Mouse (Mus musculus): ENCODE measurements around the gene Il20ra. TPM values are rescaled to one million over a fixed set of nuclear protein-coding genes. Genes with fewer than 3 reads are reported as not detected.
"Not testable (repeated sequence)": the region's sequence is repeated elsewhere in the genome, so short reads cannot be mapped to it uniquely, and the experiment has no call there.

The Il20ra gene
- polyA plus RNA-seq, 1 experiment from 2014 or later: 0.06 TPM

GRCm38 (mm10) chr10:19708277-19709070 is 3.9 kb upstream of the Il20ra start:
- Histone ChIP-seq H3K36me3 (replicated peaks) (no peaks in the 10 kb centered on the region), H3K27ac (no peak overlapping the region), H3K9me3 (no peaks in the 10 kb centered on the region), H3K4me3 (no peak overlapping the region), H3K27me3 (ENCODE audit: poor library complexity, severe bottlenecking) (peaks cover 33% of the 10 kb centered on the region), H3K4me1 (peaks cover 10% of the 10 kb centered on the region)
- WGBS: 57% methylated on average over 12 of the region's 12 CpGs
- DNase-seq (ENCODE audit: extremely low spot score, low spot score): peak; percentile 47

GRCm38 (mm10) chr10:19711020-19711419 is 1.4 kb upstream of the Il20ra start:
- Histone ChIP-seq H3K27ac (no peak overlapping the region), H3K9me3 (no peaks in the 10 kb centered on the region), H3K4me3 (no peak overlapping the region), H3K27me3 (ENCODE audit: poor library complexity, severe bottlenecking) (peaks cover 51% of the 10 kb centered on the region), H3K36me3 (replicated peaks) (no peaks in the 10 kb centered on the region), H3K4me1 (peaks cover 10% of the 10 kb centered on the region)
- 88% methylated on average over 3 of the region's 3 CpGs for WGBS
- no peak for DNase-seq (ENCODE audit: extremely low spot score, low spot score)

DNA sequence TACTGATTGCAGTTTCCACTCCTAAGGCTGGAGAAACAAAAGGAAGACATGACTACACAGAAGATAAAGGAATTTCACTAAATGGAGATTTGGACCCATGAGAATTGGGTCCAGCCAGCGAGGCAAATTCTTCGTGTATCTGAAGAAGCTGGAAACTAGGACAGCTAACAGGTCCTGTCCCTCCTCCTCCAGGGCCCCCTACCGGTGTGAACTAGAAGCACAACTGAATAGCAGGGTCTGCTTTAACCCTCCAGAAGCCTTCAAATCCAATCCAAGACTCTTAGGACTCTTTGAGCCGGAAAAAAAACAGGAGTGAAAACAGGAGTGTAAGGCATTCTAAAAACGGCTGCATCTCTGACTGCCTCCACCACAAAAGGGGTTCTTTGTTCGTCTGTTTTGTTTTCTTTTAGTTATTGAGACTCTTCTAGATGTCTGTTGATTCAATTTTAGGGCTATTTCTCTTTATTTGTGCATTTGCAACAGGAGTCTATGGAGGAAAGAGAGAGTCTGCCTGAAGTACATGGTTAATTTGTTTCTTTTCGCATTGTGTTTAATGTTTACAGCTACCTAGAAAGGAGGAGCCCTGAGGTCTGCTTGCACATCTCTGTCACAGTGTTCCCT is 709 bp upstream of the Il20ra start:
- H3K4me1 ChIP-seq: peaks cover 10% of the 10 kb centered on the region
- H3K27ac ChIP-seq: no peak overlapping the region
- WGBS: 39% methylated on average over 7 of the region's 7 CpGs
- DNase-seq (ENCODE audit: extremely low spot score, low spot score): peak; percentile 24
- H3K9me3 ChIP-seq: no peaks in the 10 kb centered on the region
- H3K27me3 ChIP-seq (ENCODE audit: poor library complexity, severe bottlenecking): peaks cover 51% of the 10 kb centered on the region
- no peaks in the 10 kb centered on the region for H3K36me3 ChIP-seq (replicated peaks)
- H3K4me3 ChIP-seq: peak overlapping the region; percentile 60; the same call in 1 of the 2 replicates

GRCm38 (mm10) chr10:19718627-19719026 is 6.3 kb downstream of the Il20ra start:
- H3K4me1 ChIP-seq: no peaks in the 10 kb centered on the region
- H3K36me3 ChIP-seq (replicated peaks): no peaks in the 10 kb centered on the region
- no peak for DNase-seq (ENCODE audit: extremely low spot score, low spot score)
- peaks cover 17% of the 10 kb centered on the region for H3K27me3 ChIP-seq (ENCODE audit: poor library complexity, severe bottlenecking)
- no peaks in the 10 kb centered on the region for H3K9me3 ChIP-seq
- no peak overlapping the region for H3K4me3 ChIP-seq
- no peak overlapping the region for H3K27ac ChIP-seq
- WGBS: 91% methylated on average over 3 of the region's 3 CpGs

DNA sequence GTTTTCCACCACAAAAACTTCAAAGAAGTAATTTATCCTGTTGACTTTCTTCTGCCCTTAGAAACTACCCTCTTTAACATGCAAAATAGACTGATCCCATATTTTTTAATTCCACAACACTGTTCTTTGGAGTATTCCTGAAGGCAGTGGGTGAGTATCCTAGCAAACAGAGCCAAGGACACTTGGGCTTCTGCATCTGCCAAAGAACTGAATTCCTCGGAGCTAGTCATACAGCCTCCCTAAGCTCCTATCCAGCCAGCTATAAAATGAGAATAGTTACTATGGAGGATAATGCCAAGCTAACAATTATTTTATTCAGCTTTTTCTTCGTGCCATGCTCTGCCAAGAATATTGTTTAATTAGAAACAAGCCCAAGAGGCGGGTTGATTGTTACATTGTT is 9.9 kb downstream of the Il20ra start:
- Histone ChIP-seq H3K4me1 (no peaks in the 10 kb centered on the region), H3K36me3 (replicated peaks) (no peaks in the 10 kb centered on the region), H3K9me3 (no peaks in the 10 kb centered on the region), H3K27ac (no peak overlapping the region), H3K4me3 (no peak overlapping the region), H3K27me3 (ENCODE audit: poor library complexity, severe bottlenecking) (no peaks in the 10 kb centered on the region)
- no peak for DNase-seq (ENCODE audit: extremely low spot score, low spot score)
- WGBS: 79% methylated on average over 3 of the region's 3 CpGs

- Histone ChIP-seq H3K4me3 (no peak overlapping the region), H3K27ac (no peak overlapping the region), H3K27me3 (ENCODE audit: poor library complexity, severe bottlenecking) (no peaks in the 10 kb centered on the region), H3K9me3 (no peaks in the 10 kb centered on the region), H3K4me1 (no peaks in the 10 kb centered on the region), H3K36me3 (replicated peaks) (no peaks in the 10 kb centered on the region)
- no peak for DNase-seq (ENCODE audit: extremely low spot score, low spot score)
- WGBS: 92% methylated on average over 11 of the region's 11 CpGs
Measured at GRCm38 (mm10) chr10:19724158-19724832, 11.9 kb downstream of the Il20ra start.

- DNase-seq (ENCODE audit: extremely low spot score, low spot score); H3K4me1 ChIP-seq; H3K9me3 ChIP-seq; H3K36me3 ChIP-seq (replicated peaks); H3K27me3 ChIP-seq (ENCODE audit: poor library complexity, severe bottlenecking); H3K27ac ChIP-seq; H3K4me3 ChIP-seq: not testable (repeated sequence)
- WGBS: 93% methylated on average over 2 of the region's 2 CpGs
Measured at GRCm38 (mm10) chr10:19738442-19738841, 26.1 kb downstream of the Il20ra start.

GRCm38 (mm10) chr10:19745662-19746061 is 33.3 kb downstream of the Il20ra start:
- DNase-seq (ENCODE audit: extremely low spot score, low spot score): no peak
- 61% methylated on average over 1 of the region's 1 CpGs for WGBS
- Histone ChIP-seq H3K27me3 (ENCODE audit: poor library complexity, severe bottlenecking) (no peaks in the 10 kb centered on the region), H3K4me1 (no peaks in the 10 kb centered on the region), H3K9me3 (no peaks in the 10 kb centered on the region), H3K4me3 (no peak overlapping the region), H3K27ac (no peak overlapping the region), H3K36me3 (replicated peaks) (no peaks in the 10 kb centered on the region)

DNA sequence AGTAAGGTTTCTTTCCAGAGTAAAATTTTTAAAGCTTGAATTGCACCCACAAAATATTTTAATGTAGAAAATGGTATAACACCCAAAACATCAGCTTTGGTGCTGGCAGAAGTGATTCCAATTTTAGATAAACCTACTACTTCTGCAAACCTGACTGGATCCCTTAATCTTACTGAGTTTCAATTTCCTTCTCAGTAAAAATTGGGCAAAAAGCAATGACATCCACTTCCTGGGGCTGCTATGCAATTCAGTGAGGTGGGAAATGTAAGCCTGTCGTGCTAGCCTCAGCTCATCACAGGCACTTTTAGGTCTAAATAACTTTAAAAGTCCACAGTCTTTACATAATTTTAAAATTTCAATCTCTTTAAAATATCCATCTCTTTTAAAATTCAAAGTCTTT is 33.8 kb downstream of the Il20ra start:
- H3K27ac ChIP-seq: no peak overlapping the region
- H3K4me1 ChIP-seq: no peaks in the 10 kb centered on the region
- H3K9me3 ChIP-seq: no peaks in the 10 kb centered on the region
- no peaks in the 10 kb centered on the region for H3K36me3 ChIP-seq (replicated peaks)
- WGBS: 91% methylated on average over 1 of the region's 1 CpGs
- H3K4me3 ChIP-seq: no peak overlapping the region
- no peaks in the 10 kb centered on the region for H3K27me3 ChIP-seq (ENCODE audit: poor library complexity, severe bottlenecking)
- DNase-seq (ENCODE audit: extremely low spot score, low spot score): no peak

DNA sequence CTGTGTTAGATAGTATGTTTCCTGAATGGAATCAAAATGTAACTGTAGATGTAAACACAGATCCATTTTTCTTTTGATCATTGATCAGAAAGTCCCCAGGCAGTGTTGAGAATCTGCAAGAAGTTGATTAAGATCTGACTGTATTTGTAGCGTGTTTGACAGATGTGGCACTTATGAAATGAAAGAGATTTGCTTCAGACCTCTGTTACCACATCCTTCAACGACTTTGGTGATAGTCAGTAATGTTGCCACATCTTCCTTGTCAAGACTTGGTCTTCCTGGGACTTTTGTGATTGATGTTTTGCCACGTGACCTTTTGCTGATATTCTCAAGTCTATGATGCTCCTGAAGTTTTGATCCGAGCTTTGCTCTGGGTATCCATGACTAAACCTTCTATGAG is 35.3 kb downstream of the Il20ra start:
- no peaks in the 10 kb centered on the region for H3K36me3 ChIP-seq (replicated peaks)
- H3K27ac ChIP-seq: no peak overlapping the region
- DNase-seq (ENCODE audit: extremely low spot score, low spot score): no peak
- no peaks in the 10 kb centered on the region for H3K4me1 ChIP-seq
- WGBS: 86% methylated on average over 4 of the region's 4 CpGs
- no peak overlapping the region for H3K4me3 ChIP-seq
- H3K27me3 ChIP-seq (ENCODE audit: poor library complexity, severe bottlenecking): no peaks in the 10 kb centered on the region
- no peaks in the 10 kb centered on the region for H3K9me3 ChIP-seq

DNA sequence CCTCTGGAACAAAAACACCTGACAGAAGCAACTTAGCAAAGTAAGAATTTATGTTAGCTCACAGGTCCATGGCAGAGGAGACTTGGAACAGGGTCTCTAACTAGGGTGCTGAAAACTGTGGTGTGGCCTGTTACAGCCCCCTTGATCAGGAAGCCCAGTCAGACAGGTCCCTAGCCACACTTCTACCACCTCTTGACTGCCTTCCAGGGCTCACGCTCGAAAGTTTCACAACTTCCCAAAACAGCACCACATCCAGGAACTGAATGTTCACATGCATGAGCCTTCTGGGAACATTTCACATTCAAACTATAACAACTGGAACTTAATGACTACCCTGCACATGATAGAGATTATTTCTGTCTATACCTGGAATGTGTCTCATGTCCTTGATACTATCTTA is 53.1 kb downstream of the Il20ra start:
- H3K9me3 ChIP-seq: no peaks in the 10 kb centered on the region
- no peaks in the 10 kb centered on the region for H3K4me1 ChIP-seq
- no peaks in the 10 kb centered on the region for H3K27me3 ChIP-seq (ENCODE audit: poor library complexity, severe bottlenecking)

DNA sequence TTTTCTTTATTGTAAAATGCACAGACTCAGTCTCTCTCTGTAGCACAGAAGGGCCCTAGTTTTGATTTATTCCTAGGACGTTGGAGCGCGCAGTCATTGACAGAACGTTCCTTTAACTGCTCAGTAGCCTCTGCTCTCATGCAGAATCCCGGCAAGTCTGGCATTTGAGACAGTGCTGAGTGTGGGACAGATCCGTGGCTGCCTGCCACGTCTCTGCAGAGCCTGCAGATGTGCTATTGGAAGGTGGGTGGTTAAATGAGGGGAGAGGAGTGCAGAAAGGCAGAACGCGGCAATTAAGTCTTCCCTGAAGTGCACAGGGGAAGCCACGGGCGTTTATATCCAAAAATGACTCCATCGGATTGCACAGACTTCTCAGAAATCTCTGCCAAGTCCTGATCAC is 66.7 kb downstream of the Il20ra start:
- Histone ChIP-seq H3K4me3 (no peak overlapping the region), H3K36me3 (replicated peaks) (no peaks in the 10 kb centered on the region), H3K27ac (no peak overlapping the region), H3K9me3 (no peaks in the 10 kb centered on the region), H3K27me3 (ENCODE audit: poor library complexity, severe bottlenecking) (no peaks in the 10 kb centered on the region), H3K4me1 (no peaks in the 10 kb centered on the region)
- DNase-seq (ENCODE audit: extremely low spot score, low spot score): no peak
- WGBS: 89% methylated on average over 12 of the region's 12 CpGs

More for the DNA sequence above, 53.1 kb downstream of the Il20ra start:
- Histone ChIP-seq H3K36me3 (replicated peaks) (no peaks in the 10 kb centered on the region), H3K27ac (no peak overlapping the region), H3K4me3 (no peak overlapping the region)
- DNase-seq (ENCODE audit: extremely low spot score, low spot score): no peak
- 96% methylated on average over 2 of the region's 2 CpGs for WGBS

GRCm38 (mm10) chr10:19781365-19781764 is 69.0 kb downstream of the Il20ra start:
- Histone ChIP-seq H3K36me3 (replicated peaks) (no peaks in the 10 kb centered on the region), H3K27ac (no peak overlapping the region), H3K4me3 (no peak overlapping the region), H3K27me3 (ENCODE audit: poor library complexity, severe bottlenecking) (no peaks in the 10 kb centered on the region), H3K9me3 (no peaks in the 10 kb centered on the region), H3K4me1 (no peaks in the 10 kb centered on the region)
- DNase-seq (ENCODE audit: extremely low spot score, low spot score): no peak
- 89% methylated on average over 5 of the region's 5 CpGs for WGBS

Data from forebrain, embryonic 10.5 days (tissue).